Mouse (Mus musculus) sigmoid colon, adult 10 weeks (tissue): Measurements from ENCODE around the gene Lmtk3. TPM values are rescaled to one million over a fixed set of nuclear protein-coding genes. Genes with fewer than 3 reads are reported as not detected.

ENCODE experiments used
- polyA plus RNA-seq: library from polyadenylated mRNA; stranded (reverse); fragments of 350-450 nt; fragmentation: Illumina TruSeq; extraction: RNeasy Lipid Tissue Mini Kit (QIAGEN cat#74804); gene quantifications from one replicate; pipeline ENCODE4 v1.2.3, GENCODE M21; 2014; ENCODE audit warnings: low read depth, low replicate concordance

Lmtk3 gene
- not detected for polyA plus RNA-seq

DNA sequence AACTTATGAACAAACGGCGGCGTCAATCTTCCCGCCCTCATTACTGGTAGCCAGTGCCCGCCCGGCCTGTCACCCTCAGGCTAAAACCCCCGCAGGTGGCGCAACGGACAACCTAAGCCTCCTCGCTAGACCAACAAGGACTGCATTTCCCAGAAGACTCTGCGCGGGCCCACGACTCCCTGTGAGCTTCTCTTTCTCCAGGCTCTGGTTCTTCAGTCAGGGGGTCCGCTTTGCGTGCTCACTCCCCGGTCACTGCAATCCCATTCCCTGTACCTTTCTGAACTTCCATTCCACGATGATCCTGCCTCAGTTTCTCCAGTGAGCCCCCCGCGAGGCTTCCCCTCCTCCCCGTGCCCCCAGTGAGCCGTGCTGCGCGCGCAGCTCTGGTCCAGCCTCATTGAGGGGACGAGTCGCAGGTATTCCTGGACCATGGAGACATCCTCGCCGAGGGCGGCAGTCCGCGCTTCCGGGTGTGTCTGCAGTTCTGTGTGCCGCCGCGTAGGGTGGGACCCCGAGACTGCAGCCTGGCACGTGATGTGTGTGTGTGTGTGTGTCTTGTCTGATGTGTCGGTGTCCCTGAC, at the start of gene Lmtk3:
Gene Lmtk3, plus strand, starts transcription at position 228 of the 581 bp plus-strand sequence.

DNA sequence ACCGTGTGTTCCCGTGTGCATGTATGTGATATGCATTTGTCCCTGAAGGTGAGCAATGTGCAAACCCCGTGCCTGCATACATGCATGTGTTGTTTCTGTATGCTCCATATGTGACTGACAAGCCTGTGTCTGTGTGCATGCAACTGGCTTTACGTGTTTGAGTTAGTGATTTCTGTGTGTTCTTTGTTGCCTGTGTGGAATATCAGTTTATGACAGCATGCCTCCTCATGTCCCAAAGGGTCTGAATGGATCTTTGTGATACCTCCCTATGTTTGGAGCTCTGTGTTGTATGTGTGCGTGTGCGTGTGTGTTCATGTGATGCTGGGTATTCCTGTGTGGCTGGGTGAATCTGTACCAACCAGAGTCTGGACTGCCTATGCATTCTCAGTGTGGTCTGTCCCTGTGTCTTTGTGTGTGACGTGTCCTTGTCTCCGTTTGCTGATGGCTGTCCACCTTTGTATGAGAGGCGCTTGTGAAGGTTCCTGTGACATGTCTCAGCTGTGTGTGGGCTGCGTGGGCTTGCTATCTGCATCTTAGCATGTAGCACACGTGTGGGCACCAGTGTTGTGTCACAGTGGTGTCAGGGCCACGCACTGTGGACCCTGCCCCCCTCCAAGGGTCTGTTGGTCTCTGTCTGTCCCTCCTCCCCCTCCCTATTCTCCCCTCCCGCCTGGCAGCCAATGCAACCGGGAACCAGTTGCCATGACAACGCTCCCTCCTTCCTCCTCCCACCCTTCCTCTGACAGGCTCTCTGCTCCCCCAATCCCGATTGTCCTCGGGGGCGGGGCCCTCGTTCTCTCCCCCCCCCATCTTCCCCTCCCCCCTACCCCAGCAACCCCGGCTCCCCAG, 1.2 kb downstream of the Lmtk3 start, which contains the start of gene Sult2b1:
Gene Sult2b1, minus strand, starts transcription at position 146 of the 849 bp plus-strand sequence.

DNA sequence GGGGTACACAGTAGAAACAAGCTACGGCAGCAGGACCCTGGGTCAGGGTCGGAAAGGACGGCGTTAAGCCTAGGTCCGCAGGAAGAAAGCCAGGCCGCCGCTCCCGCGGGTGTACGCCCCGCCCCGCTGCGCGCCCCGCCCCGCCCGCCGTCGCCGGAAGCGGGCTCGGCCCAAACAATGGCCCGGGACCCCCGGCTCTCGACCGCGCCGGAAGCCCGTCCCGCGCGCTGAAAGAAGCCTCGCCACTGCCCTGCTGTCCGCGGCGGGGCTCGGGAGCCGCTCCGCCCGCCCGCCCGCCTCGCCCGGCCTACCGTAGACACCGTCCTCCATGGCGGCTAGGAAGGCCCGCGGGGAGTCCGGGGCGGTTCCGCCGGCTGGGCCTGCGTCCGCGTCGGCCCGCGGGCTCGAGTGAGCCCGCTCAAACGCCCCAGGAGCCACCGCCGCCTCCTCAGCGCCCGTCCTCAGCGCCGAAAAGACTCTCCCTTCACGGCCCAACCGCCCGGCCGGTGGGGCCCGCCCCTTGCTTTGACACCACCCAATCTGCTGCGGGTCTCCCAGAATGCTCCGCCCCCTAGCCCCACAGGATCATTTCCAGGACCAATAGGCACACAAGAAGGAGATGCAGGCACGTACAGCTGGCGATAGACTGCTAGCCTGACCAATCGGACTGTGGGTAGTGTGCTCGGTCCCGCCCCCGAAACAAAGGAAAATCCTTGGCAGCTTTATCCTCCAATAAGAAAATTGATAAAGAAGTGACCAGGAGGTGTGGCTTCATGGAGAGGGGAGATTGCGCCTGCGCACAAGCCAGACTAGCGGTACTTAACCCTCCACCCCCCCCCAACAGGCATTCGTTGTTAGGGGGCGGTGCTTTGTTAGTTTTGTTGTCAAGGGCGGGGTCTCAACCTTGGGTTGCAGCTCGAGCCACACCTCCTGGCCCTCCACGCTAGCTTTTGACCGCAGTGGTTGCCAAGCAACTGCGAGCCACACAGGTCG, 30.5 kb downstream of the Lmtk3 start, which contains the start of gene Cyth2:
Gene Cyth2, minus strand, starts transcription at position 795 of the 993 bp plus-strand sequence.

DNA sequence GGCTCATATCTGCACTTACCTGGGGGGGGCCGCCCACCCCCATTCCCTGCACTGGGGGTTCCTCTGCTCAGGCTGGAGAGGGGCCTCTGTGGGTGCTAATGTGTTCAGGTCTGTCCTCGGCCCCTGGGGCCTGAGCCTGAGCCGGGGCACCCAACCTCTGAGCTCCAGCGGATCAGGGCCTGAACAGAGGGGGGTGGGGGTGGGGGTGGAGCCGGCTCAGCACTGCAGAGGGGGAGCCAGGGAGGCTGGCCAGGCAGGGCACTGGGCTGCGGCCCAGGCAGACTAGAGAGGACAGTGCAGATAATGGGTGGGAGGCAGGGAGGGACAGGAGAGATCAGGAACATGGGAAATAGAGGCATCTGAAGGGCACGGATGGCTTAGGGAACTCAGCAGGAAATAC, 41.1 kb downstream of the Lmtk3 start, which contains the start of gene Kcnj14:
Gene Kcnj14, minus strand, starts transcription at position 185 of the 400 bp plus-strand sequence.

DNA sequence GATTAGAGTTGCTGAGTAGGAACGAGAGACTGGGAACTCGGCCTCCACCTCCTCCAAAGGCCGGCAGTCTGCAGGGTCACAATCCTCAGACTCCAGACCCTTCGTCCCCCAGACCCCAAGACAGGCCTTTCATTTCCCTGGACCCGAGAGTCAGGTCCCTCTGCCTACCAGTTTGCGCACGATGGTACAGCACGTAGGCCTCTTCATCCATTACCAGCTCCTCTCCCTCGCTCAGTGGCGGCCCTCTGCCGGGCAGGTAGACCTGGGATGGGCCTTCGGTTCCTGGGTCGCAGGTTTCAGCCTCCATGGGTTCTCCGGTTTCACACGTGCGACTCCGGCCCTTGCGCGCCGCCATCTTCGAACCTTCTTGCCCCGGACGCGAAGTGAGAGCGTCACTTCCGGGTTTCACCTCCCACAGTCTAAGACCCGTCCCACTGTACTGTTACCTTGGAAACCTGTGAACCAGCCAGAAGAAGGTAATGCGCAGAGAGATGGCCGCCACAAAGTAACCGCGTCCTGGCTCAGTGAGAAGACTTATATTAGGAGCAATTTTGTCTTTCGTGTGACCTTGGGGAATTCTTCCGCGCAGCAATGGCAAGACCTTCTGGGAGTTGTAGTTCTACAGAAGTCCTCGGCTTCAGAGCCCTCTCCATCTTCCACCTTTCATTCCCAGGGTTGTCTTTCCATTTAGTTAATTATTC, 47.0 kb downstream of the Lmtk3 start, which contains the start of gene Grwd1:
Gene Grwd1, minus strand, starts transcription at position 518 of the 701 bp plus-strand sequence.

Other genes with a start within 250 kb of the Lmtk3 start
- gene Hsd17b14, start 228.8 kb upstream of the Lmtk3 start, polyA plus RNA-seq = not detected
- gene Bcat2, start 213.6 kb upstream of the Lmtk3 start, polyA plus RNA-seq = 2.6 TPM
- not detected for gene Fgf21, start 168.2 kb upstream of the Lmtk3 start, polyA plus RNA-seq
- 0.38 TPM for gene Fut1, start 166.4 kb upstream of the Lmtk3 start, polyA plus RNA-seq
- not detected for gene Izumo1, start 161.9 kb upstream of the Lmtk3 start, polyA plus RNA-seq
- not detected for gene Rasip1, start 156.2 kb upstream of the Lmtk3 start, polyA plus RNA-seq
- gene Mamstr, start 143.8 kb upstream of the Lmtk3 start, polyA plus RNA-seq = 0.19 TPM
- 61.8 TPM for gene Fut2, start 117.3 kb upstream of the Lmtk3 start, polyA plus RNA-seq
- not detected for gene Ntn5, start 99.7 kb upstream of the Lmtk3 start, polyA plus RNA-seq
- not detected for gene Sec1, start 89.3 kb upstream of the Lmtk3 start, polyA plus RNA-seq
- gene Car11, start 83.9 kb upstream of the Lmtk3 start, polyA plus RNA-seq = not detected
- gene Dbp, start 78.7 kb upstream of the Lmtk3 start, polyA plus RNA-seq = 2.9 TPM
- 2.1 TPM for gene Rpl18, start 68.3 kb upstream of the Lmtk3 start, polyA plus RNA-seq
- gene Sphk2, start 65.7 kb upstream of the Lmtk3 start, polyA plus RNA-seq = 0.66 TPM
- gene Fam83e, start 62.5 kb upstream of the Lmtk3 start, polyA plus RNA-seq = 55.9 TPM
- not detected for gene Spaca4, start 57.9 kb upstream of the Lmtk3 start, polyA plus RNA-seq
- gene Sult2b1, start 931 bp downstream of the Lmtk3 start, polyA plus RNA-seq = 2.6 TPM
- 17.2 TPM for gene Cyth2, start 30.8 kb downstream of the Lmtk3 start, polyA plus RNA-seq
- gene Kcnj14, start 41.0 kb downstream of the Lmtk3 start, polyA plus RNA-seq = not detected
- not detected for gene Grwd1, start 47.2 kb downstream of the Lmtk3 start, polyA plus RNA-seq
- 98.6 TPM for gene Kdelr1, start 89.0 kb downstream of the Lmtk3 start, polyA plus RNA-seq
- not detected for gene Grin2d, start 94.6 kb downstream of the Lmtk3 start, polyA plus RNA-seq
- not detected for gene Syngr4, start 113.0 kb downstream of the Lmtk3 start, polyA plus RNA-seq
- gene Tmem143, start 113.2 kb downstream of the Lmtk3 start, polyA plus RNA-seq = 0.63 TPM
- not detected for gene Emp3, start 137.7 kb downstream of the Lmtk3 start, polyA plus RNA-seq
- gene Ccdc114, start 140.3 kb downstream of the Lmtk3 start, polyA plus RNA-seq = 1.2 TPM
- gene Abcc6, start 246.6 kb downstream of the Lmtk3 start, polyA plus RNA-seq = 0.09 TPM
- gene Nomo1, start 250.0 kb downstream of the Lmtk3 start, polyA plus RNA-seq = 2.8 TPM